Mouse (Mus musculus): Measurements from ENCODE around the gene Fcgr3. TPM values are rescaled to one million over a fixed set of nuclear protein-coding genes. Genes with fewer than 3 reads are reported as not detected.

Gene Fcgr3
- polyA plus RNA-seq, 1 experiment, result not detected

DNA sequence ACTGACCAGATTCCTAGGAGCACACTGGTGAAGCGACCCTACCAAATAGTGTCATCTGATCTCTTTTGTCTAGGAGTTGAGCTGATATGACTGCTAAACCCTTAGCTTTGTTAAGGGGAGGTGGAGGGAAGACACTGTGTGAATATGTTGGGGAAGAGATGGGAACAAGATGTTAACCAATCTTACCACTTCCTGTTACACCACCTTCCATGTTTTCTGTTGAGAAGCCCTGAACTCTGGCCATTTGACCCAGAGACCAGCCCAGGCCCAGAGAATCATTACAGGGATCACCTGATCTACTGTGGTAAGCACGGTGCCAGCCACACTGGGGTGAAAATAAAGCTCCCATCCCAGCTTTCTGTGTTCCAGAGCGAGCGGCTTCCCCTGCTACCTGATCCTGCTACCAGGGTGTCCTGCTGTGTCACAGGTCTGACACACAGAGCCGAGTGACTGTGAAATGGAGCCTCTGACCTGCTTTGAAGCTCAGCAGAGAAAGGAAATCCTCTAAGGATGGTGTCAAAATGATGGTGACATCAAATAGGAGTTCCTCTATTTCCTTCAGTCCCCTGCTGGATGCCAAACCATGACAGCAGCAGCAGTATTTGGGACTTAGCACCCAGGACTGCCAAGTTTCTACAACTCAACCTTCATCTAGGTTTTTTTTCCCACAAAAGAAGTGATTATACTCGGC, 47.1 kb downstream of the Fcgr3 start:
- Histone ChIP-seq H3K4me3 (ENCODE audit: insufficient read depth, poor library complexity, severe bottlenecking) (no peak overlapping the region), H3K79me2 (ENCODE audit: control insufficient read depth, insufficient read depth) (no peaks in the 10 kb centered on the region), H3K79me3 (ENCODE audit: low read depth) (no peaks in the 10 kb centered on the region), H3K27me3 (ENCODE audit: control insufficient read depth, insufficient read depth, insufficient read length) (no peaks in the 10 kb centered on the region), H3K36me3 (ENCODE audit: control insufficient read depth, insufficient read depth) (no peaks in the 10 kb centered on the region), H3ac (ENCODE audit: control insufficient read depth, insufficient read length, low read depth) (no peak overlapping the region)
- TF ChIP-seq MYOD1 (IDR thresholded peaks at IDR 0.05; ENCODE audit: control insufficient read depth, insufficient read length, low read depth), result no peak
- TF ChIP-seq CEBPB (IDR thresholded peaks at IDR 0.05; ENCODE audit: low read depth), result no peak
- TF ChIP-seq MYOG (IDR thresholded peaks at IDR 0.05; ENCODE audit: control insufficient read depth, extremely low read depth, insufficient read length), result no peak

DNA sequence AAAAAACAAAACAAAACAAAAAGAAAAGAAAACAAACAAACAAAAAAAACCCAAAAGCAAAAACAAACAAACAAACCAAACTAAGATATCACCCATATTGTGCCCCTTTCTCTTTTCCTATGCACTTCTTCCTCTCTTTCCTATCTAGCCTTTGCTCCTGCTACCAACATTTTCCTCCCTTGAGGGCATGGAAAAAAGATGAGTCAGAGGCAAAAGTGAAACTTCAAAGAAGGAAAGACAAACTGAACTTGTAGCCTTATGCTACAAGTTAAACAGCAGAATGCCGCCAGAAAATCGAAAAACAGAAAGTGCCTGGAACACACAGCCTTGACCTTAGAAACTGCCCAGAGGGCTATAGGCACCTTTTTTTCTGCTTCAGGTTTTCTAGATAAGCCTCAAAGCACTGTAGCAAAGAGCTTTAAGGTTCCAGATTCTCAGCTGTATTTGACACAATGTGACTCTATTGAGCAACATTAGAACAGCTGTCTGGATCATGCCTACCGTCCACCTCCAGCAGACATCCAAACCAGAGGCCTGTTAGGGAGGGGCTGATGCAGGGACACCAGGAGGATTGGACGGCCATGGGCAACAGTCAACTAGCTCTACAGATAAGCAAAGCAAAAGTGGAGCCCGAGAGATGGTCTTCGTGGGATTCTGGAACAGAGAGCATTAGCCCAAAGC, 47.9 kb downstream of the Fcgr3 start:
- no peak for TF ChIP-seq CTCF (IDR thresholded peaks at IDR 0.05; ENCODE audit: control insufficient read depth, insufficient read depth, insufficient read length)
- TF ChIP-seq USF1 (IDR thresholded peaks at IDR 0.05; ENCODE audit: low read depth), result no peak
- no peak for TF ChIP-seq FOSL1 (IDR thresholded peaks at IDR 0.05; ENCODE audit: insufficient read depth, low read length, poor library complexity, severe bottlenecking)
- no peak for TF ChIP-seq MYOD1 (IDR thresholded peaks at IDR 0.05; ENCODE audit: control insufficient read depth, insufficient read length, low read depth)
- peak; percentile 63 for TF ChIP-seq CEBPB (IDR thresholded peaks at IDR 0.05; ENCODE audit: low read depth)
- no peak for TF ChIP-seq MAX (IDR thresholded peaks at IDR 0.05)
- no peak for TF ChIP-seq MYOG (IDR thresholded peaks at IDR 0.05; ENCODE audit: control insufficient read depth, extremely low read depth, insufficient read length)
- Histone ChIP-seq H3K4me3 (ENCODE audit: insufficient read depth, poor library complexity, severe bottlenecking) (no peak overlapping the region), H3K79me3 (ENCODE audit: low read depth) (no peaks in the 10 kb centered on the region), H3K36me3 (ENCODE audit: control insufficient read depth, insufficient read depth) (no peaks in the 10 kb centered on the region), H3ac (ENCODE audit: control insufficient read depth, insufficient read length, low read depth) (no peak overlapping the region), H3K79me2 (ENCODE audit: control insufficient read depth, insufficient read depth) (no peaks in the 10 kb centered on the region), H3K27me3 (ENCODE audit: control insufficient read depth, insufficient read depth, insufficient read length) (no peaks in the 10 kb centered on the region)

DNA sequence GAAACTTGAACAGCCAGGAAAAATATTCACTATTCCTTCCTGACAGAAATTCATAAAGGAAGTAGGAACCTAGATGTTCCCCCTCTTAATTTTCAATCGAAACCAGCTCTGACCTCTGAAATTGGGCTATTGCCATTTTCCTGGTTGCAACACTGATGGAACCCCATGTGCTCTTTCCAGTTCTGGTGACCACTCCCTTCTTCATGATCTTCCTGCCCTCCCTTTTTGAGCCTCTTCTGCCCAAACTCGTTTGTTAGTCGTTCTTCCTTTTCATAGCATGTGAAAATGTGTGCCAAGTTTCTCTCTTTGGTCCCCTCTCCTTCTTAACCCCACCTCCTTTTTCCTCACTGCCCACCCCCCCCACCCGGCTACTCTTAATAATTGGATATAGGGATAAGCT, 53.0 kb downstream of the Fcgr3 start:
- Histone ChIP-seq H3ac (ENCODE audit: control insufficient read depth, insufficient read length, low read depth) (no peak overlapping the region), H3K4me3 (ENCODE audit: insufficient read depth, poor library complexity, severe bottlenecking) (no peak overlapping the region), H3K36me3 (ENCODE audit: control insufficient read depth, insufficient read depth) (no peaks in the 10 kb centered on the region), H3K79me3 (ENCODE audit: low read depth) (no peaks in the 10 kb centered on the region), H3K27me3 (ENCODE audit: control insufficient read depth, insufficient read depth, insufficient read length) (no peaks in the 10 kb centered on the region), H3K79me2 (ENCODE audit: control insufficient read depth, insufficient read depth) (no peaks in the 10 kb centered on the region)
- no peak for TF ChIP-seq USF1 (IDR thresholded peaks at IDR 0.05; ENCODE audit: low read depth)
- no peak for TF ChIP-seq CEBPB (IDR thresholded peaks at IDR 0.05; ENCODE audit: low read depth)
- no peak for TF ChIP-seq MAX (IDR thresholded peaks at IDR 0.05)
- no peak for TF ChIP-seq FOSL1 (IDR thresholded peaks at IDR 0.05; ENCODE audit: insufficient read depth, low read length, poor library complexity, severe bottlenecking)
- TF ChIP-seq MYOD1 (IDR thresholded peaks at IDR 0.05; ENCODE audit: control insufficient read depth, insufficient read length, low read depth), result no peak
- TF ChIP-seq CTCF (IDR thresholded peaks at IDR 0.05; ENCODE audit: control insufficient read depth, insufficient read depth, insufficient read length), result no peak
- no peak for TF ChIP-seq MYOG (IDR thresholded peaks at IDR 0.05; ENCODE audit: control insufficient read depth, extremely low read depth, insufficient read length)

DNA sequence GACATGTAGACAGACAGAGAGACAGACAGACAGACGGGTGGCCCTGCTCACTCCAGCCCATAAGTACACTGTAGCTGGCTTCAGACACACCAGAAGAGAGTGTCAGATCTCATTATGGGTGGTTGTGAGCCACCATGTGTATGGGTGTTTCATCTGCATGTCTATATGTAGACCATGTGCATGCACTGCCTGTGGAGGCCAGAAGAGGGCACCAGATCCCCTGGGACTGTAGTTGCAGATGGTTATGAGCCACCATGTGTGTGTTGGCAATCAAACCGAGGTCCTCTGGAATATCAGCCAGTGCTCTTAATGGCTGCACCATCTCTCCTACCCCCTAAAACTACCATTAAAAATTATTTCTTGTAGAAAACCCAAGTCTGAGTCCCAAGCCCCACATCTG, 57.8 kb downstream of the Fcgr3 start:
- Histone ChIP-seq H3K79me2 (ENCODE audit: control insufficient read depth, insufficient read depth) (no peaks in the 10 kb centered on the region), H3K27me3 (ENCODE audit: control insufficient read depth, insufficient read depth, insufficient read length) (no peaks in the 10 kb centered on the region), H3ac (ENCODE audit: control insufficient read depth, insufficient read length, low read depth) (no peak overlapping the region), H3K4me3 (ENCODE audit: insufficient read depth, poor library complexity, severe bottlenecking) (no peak overlapping the region), H3K36me3 (ENCODE audit: control insufficient read depth, insufficient read depth) (no peaks in the 10 kb centered on the region), H3K79me3 (ENCODE audit: low read depth) (no peaks in the 10 kb centered on the region)
- no peak for TF ChIP-seq CTCF (IDR thresholded peaks at IDR 0.05; ENCODE audit: control insufficient read depth, insufficient read depth, insufficient read length)
- TF ChIP-seq MAX (IDR thresholded peaks at IDR 0.05), result no peak
- no peak for TF ChIP-seq MYOD1 (IDR thresholded peaks at IDR 0.05; ENCODE audit: control insufficient read depth, insufficient read length, low read depth)
- TF ChIP-seq FOSL1 (IDR thresholded peaks at IDR 0.05; ENCODE audit: insufficient read depth, low read length, poor library complexity, severe bottlenecking), result no peak
- no peak for TF ChIP-seq CEBPB (IDR thresholded peaks at IDR 0.05; ENCODE audit: low read depth)
- TF ChIP-seq USF1 (IDR thresholded peaks at IDR 0.05; ENCODE audit: low read depth), result no peak
- no peak for TF ChIP-seq MYOG (IDR thresholded peaks at IDR 0.05; ENCODE audit: control insufficient read depth, extremely low read depth, insufficient read length)

DNA sequence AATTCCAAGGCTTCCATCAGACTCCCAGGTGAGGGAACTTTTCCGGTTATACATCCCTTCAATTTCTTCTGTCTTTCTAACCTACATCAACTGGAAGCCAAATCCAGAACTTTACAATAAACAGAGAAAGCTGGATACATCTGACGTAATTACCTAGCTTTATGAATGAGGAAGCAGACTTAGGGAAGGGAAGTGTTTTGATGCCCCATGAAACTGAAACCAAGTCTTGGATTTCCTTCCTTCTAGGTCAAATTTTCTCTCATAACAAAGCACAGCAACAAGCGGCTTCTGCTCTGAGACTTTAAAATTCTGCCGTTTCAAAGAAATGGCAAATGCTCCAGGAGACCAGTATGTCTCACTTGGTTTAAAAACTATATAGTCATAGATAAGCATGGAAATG, 58.4 kb downstream of the Fcgr3 start:
- Histone ChIP-seq H3K36me3 (ENCODE audit: control insufficient read depth, insufficient read depth) (no peaks in the 10 kb centered on the region), H3K27me3 (ENCODE audit: control insufficient read depth, insufficient read depth, insufficient read length) (no peaks in the 10 kb centered on the region), H3K79me2 (ENCODE audit: control insufficient read depth, insufficient read depth) (no peaks in the 10 kb centered on the region), H3K4me3 (ENCODE audit: insufficient read depth, poor library complexity, severe bottlenecking) (no peak overlapping the region), H3K79me3 (ENCODE audit: low read depth) (no peaks in the 10 kb centered on the region), H3ac (ENCODE audit: control insufficient read depth, insufficient read length, low read depth) (no peak overlapping the region)
- TF ChIP-seq MYOD1 (IDR thresholded peaks at IDR 0.05; ENCODE audit: control insufficient read depth, insufficient read length, low read depth) (no peak), CTCF (IDR thresholded peaks at IDR 0.05; ENCODE audit: control insufficient read depth, insufficient read depth, insufficient read length) (no peak)

DNA sequence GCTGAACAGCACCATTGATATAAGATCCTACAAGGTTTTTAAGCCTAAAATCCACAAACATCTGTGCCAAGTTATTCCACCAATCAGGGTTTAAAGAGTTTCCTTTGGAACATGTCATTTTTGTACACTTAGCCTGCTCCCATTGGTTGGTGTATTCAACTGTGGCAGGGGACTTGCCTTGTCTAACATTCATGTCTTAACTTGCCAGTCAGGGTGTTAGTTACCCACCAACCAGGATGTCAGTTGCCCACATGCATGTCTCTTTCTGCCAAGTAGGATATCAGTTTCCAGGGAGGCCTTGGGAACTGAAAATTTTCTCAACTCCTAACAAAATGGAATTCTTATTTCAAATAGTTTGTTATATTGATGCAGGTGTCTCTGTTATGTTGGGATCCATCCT, 59.1 kb downstream of the Fcgr3 start:
- H3K79me2 ChIP-seq (ENCODE audit: control insufficient read depth, insufficient read depth), result no peaks in the 10 kb centered on the region
- no peaks in the 10 kb centered on the region for H3K27me3 ChIP-seq (ENCODE audit: control insufficient read depth, insufficient read depth, insufficient read length)
- TF ChIP-seq MYOG (IDR thresholded peaks at IDR 0.05; ENCODE audit: control insufficient read depth, extremely low read depth, insufficient read length), result no peak
- TF ChIP-seq MYOD1 (IDR thresholded peaks at IDR 0.05; ENCODE audit: control insufficient read depth, insufficient read length, low read depth), result no peak
- no peak for TF ChIP-seq CTCF (IDR thresholded peaks at IDR 0.05; ENCODE audit: control insufficient read depth, insufficient read depth, insufficient read length)
- TF ChIP-seq USF1 (IDR thresholded peaks at IDR 0.05; ENCODE audit: low read depth), result no peak
- no peak for TF ChIP-seq MAX (IDR thresholded peaks at IDR 0.05)
- no peak for TF ChIP-seq CEBPB (IDR thresholded peaks at IDR 0.05; ENCODE audit: low read depth)
- no peak for TF ChIP-seq FOSL1 (IDR thresholded peaks at IDR 0.05; ENCODE audit: insufficient read depth, low read length, poor library complexity, severe bottlenecking)
- H3K4me3 ChIP-seq (ENCODE audit: insufficient read depth, poor library complexity, severe bottlenecking), result no peak overlapping the region
- H3K79me3 ChIP-seq (ENCODE audit: low read depth), result no peaks in the 10 kb centered on the region
- no peak overlapping the region for H3ac ChIP-seq (ENCODE audit: control insufficient read depth, insufficient read length, low read depth)
- H3K36me3 ChIP-seq (ENCODE audit: control insufficient read depth, insufficient read depth), result no peaks in the 10 kb centered on the region

All from C2C12 (cell line).